Mouse (Mus musculus): ENCODE data around the gene Olfr589.
"Not testable (repeated sequence)": the region's sequence is repeated elsewhere in the genome, so short reads cannot be mapped to it uniquely, and the experiment has no call there.

The Olfr589 gene

DNA sequence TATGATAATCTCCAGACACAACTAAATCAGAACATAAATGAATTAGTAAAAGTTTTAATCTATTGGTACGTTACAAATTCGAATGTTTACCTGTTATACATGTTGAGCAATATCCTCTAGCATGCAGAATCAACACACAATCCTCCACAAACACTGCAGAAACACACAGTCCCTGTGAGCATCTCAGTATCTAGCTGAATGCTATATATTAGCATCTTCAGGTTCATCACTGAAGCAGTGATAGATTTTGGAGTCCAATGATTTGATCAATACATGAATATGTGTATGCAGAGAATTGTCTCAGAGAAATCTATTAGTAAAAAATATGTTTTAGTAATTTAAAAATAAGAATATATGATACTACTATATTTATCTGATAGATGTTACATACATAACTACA, at the start of gene Olfr589:
TSS of gene Olfr589 (minus strand) at position 101 of the 400 bp plus-strand sequence.
- no peak for DNase-seq (ENCODE audit: low spot score in 2 of 2)

DNA sequence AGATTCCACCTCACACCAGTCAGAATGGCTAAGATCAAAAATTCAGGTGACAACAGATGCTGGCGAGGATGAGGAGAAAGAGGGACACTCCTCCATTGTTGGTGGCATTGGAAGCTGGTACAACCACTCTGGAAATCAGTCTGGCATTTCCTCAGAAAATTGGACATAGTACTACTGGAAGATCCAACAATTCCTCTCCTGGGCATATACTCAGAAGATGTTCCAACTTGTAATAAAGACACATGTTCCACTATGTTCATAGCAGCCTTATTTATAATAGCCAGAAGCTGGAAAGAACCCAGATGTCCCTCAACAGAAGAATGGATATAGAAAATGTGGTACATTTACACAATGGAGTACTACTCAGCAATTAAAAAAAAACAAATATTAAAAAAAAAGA, 28.3 kb upstream of the Olfr589 start, which contains the start of gene Olfr592:
TSS of gene Olfr592 (plus strand) at position 301 of the 400 bp plus-strand sequence.
- DNase-seq (ENCODE audit: low spot score in 2 of 2) = not testable (repeated sequence)

DNA sequence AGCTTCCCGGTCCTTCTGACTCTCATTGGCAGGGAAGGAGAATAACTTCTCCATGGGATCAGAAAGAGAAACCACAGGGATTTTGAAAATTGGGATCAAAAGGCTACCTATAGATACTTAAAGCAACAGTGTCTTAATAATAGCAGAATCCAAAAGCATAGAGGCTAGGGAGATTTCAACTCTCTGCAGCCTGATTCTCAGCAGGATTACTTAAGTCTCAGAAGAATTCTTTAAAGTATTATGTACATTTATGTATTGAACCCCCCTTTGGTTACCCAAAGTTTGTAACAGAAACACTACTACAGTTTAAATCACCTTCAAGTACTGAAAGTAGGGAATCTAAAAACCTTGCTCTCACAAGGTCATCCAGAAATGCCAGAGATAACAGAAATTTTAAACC, 22.1 kb upstream of the Olfr589 start, which contains the start of gene Olfr591:
TSS of gene Olfr591 (minus strand) at position 101 of the 400 bp plus-strand sequence.
- DNase-seq (ENCODE audit: low spot score in 2 of 2) = no peak

DNA sequence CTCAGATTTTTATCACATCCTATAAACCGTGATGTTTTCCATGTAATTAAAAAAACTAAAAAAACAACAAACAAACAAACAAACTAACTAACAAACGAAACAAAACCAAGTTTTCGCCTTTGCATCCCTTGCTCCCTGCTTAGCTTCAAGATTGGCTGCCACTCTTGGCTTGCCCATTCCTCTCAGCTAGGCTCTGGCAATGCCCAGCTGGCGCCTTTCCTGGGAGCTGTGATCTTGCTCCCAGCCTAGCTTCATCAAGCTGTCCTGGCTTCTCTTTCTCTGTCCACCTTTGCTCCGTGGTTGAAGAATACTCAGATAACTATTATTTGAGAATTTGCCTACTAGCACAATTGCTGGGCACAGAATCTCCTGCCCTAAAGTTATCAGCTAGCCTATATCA, 13.5 kb upstream of the Olfr589 start:
- DNase-seq (ENCODE audit: low spot score in 2 of 2) = no peak

DNA sequence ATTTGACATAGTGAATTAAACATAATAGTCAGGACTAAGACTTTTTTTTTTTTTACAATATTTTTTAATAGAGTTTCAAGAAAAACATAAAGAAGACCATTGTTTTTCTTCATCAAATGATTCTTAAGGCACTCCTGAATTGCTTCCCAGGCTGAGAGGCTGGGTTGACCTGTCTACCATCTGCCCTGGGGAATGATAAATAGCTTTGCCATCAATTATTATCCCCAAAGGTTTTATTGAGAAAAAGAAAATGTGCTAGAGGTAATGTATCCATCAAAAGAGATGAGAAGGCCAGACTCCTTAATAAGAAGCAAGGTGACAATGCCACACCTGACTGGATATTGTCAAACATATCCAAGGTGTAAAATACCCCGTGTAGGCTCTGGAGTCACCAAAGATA, 15.6 kb downstream of the Olfr589 start, which contains the start of gene Olfr588-ps1:
TSS of gene Olfr588-ps1 (plus strand) at position 301 of the 400 bp plus-strand sequence.
- no peak for DNase-seq (ENCODE audit: low spot score in 2 of 2)

DNA sequence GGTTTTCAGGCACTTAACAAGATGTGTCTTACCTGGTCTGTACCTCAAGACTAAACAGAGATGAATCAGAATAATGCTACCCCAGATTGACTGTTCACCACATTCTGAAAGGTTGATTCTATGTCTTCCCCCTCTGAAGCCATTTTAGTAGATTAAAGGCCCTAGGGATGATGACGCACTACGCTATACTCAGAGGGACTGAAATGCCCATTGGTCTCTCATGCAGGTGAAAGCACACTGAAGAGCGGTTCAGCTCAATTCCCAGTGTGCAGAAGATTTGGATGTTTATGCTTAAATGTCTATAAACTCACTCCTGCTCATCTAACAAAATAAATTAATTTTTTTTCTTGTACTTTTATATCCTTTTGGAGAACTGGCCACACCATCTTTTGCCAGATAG, 30.6 kb downstream of the Olfr589 start, which contains the start of gene Olfr586:
TSS of gene Olfr586 (minus strand) at position 101 of the 400 bp plus-strand sequence.
- DNase-seq (ENCODE audit: low spot score in 2 of 2) = no peak

DNA sequence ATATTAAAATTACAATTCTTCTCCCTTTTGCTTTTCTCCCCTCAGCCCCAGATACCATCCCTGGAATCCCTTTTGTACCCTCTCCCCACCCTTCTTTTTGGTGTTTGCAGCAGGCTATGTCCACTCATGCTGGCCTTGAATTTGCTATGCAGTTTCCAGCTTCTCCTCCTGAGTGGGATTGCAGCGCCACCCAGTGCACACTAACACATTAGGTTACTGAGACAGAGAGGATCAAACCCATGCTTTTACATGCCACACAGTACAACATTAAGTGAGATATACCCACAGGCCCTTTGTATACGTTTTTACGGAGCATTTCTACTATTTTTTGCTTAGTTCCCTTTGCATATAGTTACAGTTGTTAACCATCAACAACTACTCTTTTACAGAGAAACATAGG, 36.8 kb downstream of the Olfr589 start:
- no peak for DNase-seq (ENCODE audit: low spot score in 2 of 2)
